Mouse (Mus musculus) left cerebral cortex, adult 11 months (tissue): ENCODE data around the gene Palld.

Experiments
- DNase-seq: peaks from one replicate; pipeline ENCODE4 v3.0.0; 2022; ENCODE audit warnings: low spot score

Palld gene

DNA sequence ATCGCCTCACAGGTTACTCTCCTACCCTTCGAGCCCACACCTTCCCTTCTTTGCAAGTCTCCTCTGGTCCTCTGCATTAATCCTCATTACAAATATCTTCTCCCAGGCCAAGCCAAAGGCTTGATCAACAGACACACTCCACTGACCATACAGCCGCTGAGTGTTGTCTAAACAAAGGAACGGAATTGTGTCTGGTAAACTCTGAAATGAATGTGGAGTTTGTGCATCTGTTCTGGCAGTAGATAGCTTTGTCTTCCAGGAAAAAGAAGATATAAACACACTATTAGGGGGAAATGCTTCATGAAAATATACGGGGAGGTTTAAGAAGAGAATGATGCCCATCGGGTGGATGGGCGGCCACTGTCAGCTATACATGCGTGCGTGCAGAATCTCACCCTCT is 180.3 kb downstream of the Palld start:
- DNase-seq = no peak

DNA sequence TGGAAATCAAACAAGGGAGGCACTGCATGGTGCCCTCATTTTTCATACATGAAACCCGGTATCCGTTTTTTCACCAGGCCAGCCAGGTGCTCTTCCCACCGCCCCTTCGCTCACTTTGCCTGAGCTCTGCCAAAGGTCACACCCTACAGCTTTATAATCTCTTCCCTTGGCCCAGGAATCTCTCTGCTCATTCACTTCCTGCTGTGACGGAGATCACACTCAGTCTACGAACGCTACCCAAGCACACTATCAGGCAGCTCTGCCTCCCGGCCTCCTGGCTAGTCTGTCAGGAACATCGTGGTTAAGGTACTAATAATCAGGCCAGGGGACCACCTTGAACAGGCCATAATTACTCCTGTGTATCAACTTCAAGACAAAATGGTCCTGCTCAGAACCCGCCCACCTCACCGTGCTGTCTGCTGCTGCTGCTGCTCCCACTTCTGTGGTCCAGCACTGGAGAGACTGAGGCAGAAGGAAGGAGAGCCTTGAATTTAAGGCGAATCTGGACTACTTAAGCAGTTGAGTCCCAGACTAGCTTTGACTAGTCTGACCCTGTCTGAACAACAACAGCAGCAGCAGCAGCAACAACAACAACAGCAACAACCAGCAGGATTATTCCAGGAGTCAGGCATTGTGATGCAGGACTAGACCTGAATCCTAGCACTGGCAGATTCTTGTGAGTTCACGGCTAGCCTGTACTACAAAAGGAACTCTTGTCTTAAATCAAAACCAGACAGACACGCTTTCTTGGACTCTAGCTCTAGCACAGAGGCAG is 187.0 kb downstream of the Palld start:
- no peak for DNase-seq

DNA sequence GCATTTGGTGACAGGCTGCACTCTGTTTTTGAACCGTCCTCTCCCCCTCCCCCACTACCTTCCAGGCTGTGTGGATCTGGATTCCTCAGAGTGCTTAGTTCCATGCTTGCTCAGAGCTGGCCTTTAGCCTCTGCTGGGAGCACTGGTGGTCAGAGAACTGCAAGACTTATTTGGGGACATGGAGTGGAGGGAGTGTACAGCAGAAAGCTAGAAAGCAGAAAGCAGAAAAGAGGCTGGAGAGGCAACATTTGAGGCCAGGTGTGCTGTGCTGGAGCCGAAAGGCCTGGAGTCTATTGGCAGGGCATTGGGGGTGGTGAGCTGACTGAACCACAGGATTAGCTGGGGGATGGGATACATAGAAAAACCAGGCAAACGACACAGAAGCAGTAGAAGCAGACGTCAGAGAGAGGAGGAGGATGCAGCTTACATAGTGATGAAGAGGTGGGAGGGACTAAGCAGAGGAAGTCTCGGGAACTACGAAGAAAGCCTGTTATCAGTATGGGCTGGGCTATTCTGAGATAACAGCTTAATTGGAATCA is 188.1 kb downstream of the Palld start:
- DNase-seq = no peak

DNA sequence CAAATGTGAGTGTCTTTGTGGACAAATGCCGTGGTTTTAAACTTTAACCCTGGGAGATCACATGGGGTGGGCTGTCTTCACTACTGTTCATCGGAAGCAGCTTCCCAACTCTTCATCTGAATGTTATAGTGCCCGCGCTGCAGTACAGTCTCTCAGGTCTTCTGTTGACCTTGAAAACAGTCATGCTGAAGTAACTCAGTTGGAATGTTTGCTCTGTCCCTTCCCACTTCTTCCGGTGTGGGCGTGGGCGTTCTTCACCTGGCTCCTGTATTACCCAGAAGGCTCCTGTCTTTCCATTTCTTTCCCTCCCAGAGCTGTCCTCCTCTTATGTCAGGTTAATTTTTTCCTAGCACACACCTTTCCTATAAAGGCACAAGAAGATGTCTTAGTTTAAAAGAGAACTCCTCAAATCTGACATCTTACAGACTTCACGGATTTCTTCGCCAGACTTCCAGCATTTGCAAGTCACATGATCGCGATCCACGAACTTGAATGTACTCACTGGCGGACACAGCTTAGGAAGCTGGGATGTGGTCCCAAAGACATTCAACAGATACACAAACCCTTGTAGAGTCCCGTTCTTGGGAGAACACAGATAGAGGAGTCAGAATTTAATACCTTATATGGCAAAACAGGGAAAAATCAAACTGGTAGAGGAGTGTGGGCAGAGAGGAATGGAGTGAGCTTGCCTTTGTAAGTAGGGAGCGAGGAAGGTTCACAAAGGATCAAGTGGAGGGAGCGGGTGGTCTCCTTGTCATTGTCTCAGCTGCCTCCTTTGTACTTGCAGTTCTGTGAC is 189.1 kb downstream of the Palld start:
- no peak for DNase-seq

DNA sequence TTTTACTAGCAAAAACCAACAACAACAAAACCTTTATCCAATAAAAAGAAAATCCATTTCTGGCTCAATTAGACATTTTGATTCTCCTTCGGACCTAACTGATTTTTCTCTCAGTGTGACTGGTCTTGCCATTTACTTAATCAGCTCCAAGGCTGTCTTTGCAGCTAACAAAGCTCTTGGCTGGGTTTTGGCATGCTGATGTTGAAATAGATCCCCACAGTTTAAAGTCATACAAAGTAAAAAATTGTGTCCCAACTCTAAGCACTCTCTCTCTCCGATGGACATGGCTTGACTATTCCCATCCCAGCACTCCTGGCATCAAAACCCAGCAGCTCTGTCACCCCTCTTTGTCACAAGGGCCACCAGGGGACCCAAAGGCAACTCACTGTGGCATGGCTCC is 190.1 kb downstream of the Palld start:
- no peak for DNase-seq

DNA sequence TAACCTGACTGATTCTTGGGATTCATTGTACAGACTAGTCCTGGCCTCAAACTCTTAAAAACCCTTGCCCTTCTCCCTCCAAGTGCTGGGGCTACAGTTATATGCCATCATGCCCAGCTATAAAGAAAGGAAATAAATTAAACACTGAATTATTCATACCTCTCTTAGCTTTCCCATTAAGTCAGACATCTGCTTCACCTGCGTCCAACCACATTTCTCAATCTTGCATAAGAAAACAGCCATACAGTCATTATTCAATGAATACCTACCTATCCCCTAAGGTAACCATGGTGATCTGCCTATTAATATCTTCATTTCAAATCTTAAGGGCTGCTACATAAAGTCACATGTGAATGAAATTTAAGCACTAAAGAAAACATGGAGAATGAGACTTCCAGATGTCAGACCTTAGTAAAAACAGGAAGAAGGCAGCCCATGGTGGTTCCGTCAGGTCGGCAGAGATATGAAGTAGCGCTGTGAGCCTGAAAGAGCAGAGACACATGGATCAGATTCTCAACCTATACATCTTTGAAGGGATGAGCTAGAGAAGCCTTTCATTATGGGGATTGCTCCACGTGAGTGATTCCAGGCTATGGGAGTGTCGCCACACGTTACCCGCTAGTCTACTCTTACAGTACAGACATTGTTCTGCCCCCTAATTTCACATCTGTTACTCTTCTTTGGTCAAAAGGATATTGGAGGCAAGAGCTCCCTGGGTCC is 193.7 kb downstream of the Palld start:
- DNase-seq = no peak

DNA sequence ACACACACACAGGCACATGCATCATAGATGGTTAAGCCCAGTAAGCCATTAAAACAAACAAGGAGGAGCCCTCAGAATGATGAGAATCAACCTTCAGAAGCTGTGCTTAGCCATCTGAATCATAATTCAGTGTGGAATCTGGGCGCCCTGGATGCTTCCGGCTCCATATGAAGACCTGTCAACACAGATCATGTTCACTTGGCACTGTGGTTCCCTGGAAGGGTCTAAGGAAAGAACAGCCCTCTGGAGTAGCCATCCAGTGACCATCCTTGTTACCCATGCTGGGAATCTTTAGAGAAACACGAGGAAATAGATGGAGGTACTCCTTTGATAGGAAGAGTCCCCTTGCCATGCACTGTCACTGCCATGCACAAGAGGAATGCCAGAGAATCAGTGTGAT is 197.0 kb downstream of the Palld start:
- no peak for DNase-seq

DNA sequence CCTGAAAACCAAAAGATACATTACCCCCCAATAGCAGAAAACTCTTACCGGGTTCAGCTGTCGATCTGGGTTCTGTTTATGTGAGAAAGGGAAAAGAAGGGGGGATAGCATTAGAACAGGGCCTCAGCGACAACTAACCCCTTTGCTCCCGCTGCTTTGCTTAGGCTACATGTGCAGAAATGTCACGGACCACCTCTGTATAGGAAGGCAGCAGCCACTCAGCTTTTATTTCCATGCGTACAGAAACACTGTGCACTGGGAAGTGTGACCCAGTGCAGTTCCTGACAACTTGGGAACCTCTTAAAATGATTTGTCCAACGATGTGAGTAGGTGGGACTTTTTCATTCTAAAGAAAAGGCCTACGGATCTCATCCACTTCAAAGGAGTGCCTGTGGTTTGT is 200.4 kb downstream of the Palld start:
- no peak for DNase-seq

DNA sequence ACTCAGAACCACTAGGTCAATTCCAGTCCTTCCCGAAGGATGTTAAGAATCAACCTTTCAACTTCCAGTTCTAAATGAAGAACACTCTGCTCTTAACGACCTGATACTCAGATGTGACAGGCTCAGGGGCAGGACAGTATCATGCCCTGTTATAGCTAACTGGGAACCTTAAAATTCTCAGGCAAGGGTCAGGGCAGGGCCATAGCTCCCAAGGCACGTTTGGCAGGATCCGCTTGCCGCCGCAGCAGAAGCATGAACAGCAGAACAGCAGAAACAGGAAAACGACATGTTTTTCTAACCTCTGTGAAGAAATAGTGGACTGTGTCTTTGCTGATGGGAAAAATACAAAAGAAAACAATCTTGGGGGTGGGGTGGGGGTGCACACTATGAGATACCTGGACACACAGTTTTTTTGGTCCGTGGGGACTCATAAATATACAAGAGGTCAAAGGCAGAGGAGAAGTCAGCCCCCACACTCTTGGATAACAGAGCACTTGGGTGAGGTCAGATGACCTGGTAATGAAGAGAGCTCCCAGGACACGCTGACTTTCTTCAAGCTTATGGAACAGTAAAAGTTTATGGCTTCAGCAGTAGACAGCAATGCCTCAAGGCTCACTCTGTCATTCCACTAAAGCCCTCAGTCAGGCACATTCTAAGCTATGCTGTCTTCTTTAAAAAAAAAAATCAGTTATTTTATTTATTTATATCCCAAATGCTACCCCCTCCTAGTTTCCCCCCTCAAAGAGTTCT is 201.4 kb downstream of the Palld start:
- no peak for DNase-seq

DNA sequence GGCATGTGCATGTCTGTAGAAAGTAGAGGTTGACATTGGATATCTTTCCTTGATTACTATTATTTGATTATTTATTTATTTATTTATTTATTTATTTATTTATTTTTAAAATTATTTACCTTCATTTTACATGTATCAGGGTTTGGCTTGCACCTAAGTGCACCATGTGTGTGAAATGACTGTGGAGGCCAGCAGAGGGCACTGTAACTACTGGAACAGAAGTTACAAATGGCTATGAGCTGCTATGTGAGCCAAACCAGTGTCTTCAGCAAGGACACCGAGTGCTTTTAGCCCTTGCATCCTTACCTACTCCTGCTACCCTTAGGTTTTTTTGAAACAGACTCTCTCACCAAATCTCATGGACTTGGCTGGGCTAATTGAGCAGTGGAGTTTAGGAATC is 202.2 kb downstream of the Palld start:
- DNase-seq = no peak

DNA sequence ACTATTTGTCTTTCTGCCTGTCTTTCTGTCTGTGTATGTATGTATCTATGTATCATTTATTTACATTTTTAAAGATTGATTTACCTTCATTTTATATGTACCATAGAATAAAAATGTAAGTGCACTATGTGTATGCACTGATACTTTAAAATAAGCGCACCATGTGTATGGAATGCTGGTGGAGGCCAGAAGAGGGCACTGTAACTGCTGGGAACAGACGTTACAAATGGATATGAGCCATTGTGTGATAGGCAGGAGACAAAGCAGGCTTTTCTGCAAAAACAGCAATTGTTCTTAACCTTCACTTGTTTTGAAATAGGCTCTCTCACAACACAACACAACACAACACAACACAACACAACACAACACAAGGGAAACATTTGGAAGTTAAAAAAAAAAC is 203.5 kb downstream of the Palld start:
- no peak for DNase-seq

DNA sequence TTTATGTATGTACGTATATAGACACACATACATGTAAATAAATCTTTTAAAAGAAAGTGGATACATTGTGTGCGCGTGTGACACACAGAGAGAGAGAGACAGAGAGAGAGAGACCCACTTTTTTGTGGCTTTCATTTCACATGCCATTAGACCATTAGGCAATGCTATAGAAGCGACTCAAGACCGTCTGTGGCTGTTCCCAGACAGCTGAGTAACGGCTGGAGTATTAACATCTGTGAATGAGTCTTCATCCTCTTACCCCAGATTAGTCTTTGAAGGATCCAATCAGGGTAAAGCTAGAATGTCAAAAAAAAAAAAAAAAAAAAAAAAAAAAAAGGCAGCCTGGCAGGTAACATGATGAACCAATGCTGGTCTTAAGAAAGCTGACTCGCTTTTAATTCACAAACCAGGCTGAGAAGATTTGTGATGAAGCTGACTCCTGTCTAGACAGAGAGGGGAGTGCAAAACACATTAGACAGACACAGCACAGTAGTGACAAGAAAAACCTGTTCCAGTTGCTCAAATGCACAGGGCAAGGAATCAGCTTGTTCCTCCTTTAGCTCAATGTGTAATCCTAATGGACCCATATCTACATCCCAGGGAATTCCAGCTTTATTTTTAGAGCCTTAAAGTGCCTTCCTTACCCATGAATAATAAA is 204.6 kb downstream of the Palld start:
- no peak for DNase-seq

DNA sequence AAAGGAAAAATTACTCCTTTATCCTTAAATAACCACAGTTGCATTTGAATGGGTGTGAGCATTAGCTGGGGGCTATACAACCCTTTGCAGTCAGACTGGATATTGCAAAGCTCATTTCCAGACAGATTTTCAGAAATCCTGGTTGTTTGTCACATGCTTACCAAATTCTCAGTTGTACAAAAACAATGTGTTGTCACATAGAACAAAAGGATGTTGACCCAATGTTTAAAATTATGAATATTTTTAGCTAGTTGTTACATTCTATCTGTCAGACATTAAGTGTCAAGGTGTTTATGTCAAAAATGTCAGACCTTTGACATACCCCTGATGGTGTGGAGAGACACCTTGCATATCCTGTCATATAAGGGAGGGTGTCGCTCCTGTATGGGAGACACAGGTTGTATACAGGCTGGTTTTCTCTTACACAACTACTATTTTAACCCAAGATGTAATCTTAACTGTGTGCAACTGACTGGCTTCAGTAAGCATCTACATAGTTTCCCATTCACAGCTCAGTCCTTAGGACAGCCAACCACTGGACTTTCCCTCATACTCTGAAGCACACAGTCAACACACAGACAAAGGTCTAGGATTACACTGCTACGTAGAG is 205.5 kb downstream of the Palld start:
- DNase-seq = no peak

DNA sequence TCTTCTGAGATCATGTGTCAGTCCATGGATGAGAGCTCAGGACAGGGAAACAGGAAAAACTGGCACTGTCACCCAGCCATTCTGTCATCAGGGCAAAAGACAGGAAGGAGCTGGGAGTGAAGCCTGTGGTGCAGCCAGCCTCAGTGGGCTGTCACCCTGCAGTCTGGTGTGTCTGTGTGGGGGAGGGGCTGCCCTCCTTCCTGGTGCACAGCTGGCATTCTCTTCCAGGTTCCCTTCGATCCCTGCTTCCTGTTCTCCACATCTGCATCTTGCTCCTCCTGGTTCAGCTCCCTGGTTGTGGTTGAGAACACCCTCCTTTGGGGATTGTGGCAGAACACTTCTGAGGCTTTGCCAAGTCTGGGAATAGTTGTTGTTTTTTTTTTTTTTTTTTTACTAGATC is 207.1 kb downstream of the Palld start:
- no peak for DNase-seq

DNA sequence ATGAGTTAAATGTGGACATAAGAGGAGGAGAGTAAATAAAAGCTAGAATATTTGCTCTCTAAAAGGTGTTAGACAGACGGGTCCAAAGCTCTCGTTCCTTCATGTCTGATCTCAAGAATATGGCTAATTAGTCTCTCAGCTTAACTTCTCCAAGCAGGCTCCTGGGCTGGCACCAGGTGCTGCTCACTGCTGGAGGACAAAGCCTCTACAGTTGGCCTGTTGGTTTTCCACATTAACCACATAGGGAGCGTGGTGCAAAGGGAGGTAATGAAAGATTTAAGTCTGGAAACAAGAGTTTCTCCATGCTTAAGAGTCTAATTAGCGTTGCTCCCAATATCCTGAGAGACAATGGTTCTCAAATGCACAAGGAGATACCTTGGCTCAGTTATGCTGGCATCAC is 209.6 kb downstream of the Palld start:
- DNase-seq = no peak

DNA sequence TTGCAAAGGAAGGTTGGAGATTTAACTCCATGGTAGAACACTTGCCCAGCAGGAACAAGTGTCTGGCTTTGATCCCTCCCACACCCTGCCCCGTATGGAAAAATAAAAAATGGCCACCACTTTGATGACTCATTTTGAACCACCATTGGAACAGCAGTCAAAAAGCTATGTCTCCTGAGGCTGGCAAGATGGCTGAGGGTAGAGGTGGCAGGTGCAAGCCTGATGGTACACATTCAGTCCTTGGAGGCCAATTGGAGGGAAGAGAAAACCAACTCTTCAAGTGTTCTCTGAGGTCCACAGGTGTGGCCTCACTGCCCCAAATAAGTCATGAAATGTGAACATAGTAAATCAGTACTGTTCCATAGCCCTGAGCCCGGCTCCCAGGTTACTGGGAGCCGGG is 210.4 kb downstream of the Palld start:
- DNase-seq = no peak

DNA sequence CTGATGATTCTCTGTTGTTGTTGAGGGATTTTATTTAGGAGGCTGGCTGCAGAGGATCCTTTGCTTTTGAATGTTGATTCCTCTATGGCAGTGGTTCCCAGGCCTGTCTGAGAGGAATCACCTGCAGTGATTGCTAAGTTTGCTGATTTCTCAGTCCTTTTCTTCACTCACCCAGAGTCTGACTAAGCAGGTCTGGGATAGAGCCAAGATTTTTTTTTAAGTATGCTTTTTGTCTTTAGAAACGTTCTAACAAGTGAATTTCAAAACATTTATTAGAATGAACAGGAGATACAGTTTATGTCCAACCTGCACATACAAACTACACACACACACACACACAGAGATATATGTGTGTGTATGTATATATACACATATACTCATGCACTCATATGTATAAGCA is 211.1 kb downstream of the Palld start:
- DNase-seq = no peak

DNA sequence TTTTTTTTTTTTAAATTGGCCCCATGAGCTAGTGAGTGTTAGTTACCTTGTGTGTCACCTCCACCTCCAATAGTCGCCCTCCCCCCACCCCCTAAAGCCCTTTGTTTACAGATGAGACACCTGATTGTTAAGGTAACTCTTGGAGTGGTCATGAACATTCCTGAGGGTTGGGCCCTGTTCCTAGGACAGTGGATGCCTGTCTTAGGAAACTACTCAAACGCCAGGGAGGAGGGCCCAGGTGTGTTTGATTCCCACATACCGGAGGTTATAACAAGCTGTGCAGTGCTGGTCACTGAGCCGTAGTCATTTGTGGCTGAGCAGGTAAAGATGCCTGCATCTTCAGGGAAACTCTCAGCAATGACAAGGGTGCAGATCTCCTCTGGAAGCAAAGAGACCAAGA is 215.4 kb downstream of the Palld start:
- DNase-seq = no peak

DNA sequence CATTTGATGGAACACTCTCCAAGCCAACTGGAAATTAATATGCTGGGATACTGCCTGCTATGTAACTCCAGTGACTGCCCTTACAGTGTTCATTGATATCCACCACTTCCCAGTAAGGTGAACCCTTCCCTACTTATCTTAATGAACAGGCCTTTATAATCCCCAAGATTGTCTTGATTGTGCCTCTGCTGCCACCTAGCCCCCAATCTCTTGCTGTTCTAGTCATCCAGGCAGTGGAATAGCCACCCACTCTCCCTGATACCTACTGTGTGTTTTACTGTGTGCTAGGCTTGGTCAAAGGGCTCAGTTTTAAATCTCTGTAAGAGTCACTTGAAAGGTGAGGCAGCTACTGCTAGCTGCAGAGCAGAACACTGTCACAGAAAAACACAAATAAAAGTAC is 216.2 kb downstream of the Palld start:
- no peak for DNase-seq

DNA sequence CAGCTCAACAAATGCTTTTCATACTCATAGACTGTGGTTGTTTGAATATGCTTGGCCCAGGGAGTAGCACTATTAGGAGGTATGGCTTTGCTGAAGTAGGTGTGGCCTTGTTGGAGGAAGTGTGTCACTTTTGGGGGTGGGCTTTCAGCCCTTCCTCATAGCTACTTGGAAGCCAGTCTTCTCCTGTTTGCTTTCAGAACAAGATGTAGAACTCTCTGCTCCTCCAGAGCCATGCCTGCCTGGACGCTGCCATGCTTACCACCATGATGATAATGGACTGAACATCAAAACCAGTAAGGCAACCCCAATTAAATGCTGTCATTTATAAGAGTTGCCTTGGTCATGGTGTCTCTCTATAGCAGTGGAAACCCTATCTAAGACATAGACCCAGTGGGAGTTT is 217.2 kb downstream of the Palld start:
- no peak for DNase-seq

DNA sequence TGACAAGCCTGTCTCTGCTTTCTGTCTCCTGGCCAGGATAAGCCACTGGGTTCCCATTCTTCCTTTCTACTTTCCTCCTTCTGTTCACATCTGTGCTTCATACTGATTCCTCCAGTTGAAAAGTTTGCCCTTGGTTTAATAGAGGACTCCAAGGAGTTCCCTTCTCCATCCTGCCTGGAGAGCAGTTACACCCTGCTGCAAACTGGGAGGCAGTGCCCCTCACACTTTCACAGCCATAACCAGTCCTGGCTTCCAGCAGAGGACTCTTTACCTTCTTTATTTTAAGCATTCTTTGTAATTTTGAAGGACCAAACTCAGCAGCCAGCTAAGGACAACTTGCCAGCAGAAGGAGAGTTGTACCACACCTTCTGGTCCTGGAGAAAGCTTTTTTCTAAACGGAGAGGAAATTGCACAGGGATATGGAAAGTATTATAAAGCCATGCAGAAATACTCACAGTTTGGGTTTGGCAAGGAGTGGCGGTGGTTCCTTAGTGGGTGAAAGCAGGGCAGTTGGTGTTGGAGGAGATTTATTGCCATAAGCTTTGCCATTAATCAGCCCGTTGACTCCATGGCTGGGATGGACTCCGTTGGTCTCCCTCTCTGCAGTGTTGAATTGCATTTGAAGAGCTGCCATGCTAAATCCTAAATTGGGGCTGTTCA is 218.1 kb downstream of the Palld start:
- no peak for DNase-seq
